Mouse (Mus musculus): ENCODE results near the gene Fbxl15.

Gene Fbxl15

DNA sequence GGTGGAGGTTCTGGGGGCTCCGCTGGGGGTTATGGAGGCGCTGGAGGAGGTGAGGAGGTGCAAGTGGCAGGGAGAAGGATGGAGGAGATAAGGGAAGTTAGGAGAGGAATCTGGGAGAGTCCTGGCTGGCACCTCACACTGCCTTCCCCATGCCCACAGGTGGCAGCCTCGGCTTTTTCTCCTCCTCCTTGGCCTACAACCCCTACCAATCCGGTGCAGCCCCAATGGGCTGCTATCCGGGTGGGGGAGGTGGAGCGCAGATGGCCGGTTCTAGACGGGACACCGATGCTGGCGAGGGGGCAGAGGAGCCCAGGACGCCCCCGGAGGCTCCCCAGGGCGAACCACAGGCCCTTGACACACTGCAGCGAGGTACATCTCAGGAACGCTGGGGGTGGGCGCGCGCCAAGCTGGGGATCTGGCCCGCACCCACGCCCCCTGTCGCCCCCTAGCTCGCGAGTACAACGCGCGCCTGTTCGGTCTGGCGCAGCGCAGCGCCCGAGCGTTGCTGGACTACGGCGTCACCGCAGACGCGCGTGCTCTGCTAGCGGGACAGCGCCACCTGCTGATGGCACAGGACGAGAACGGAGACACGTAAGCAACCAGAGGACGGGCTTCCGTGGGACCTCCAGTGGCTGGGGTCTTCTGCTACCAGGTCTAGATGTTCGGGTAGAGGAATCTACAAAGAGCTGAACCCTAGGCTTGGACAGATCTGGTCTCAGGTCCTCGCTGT lies 19.1 kb upstream of the Fbxl15 start:
- DNase-seq: peak; percentile 76

DNA sequence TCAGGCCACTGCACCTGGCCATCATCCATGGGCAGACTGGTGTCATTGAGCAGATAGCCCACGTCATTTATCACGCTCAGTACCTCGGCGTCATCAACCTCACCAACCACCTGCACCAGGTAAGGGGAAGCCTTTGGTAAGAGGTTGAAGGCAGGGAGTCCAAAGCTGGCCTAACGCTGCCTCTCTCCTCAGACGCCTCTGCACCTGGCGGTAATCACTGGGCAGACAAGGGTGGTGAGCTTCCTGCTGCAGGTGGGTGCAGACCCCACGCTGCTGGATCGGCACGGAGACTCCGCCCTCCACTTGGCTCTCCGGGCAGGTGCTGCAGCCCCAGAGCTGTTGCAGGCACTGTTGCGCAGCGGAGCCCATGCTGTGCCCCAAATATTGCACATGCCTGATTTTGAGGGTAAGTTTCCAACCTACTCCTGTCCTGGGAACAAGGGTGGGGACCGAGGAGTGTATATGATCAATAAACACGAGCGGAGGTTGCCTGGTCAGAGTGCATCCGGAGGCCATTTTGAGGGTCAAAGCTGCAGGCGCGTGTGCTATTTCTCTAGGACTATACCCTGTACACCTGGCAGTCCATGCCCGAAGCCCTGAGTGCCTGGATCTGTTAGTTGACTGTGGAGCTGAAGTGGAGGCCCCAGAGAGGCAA lies 18.2 kb upstream of the Fbxl15 start:
- DNase-seq: no peak

DNA sequence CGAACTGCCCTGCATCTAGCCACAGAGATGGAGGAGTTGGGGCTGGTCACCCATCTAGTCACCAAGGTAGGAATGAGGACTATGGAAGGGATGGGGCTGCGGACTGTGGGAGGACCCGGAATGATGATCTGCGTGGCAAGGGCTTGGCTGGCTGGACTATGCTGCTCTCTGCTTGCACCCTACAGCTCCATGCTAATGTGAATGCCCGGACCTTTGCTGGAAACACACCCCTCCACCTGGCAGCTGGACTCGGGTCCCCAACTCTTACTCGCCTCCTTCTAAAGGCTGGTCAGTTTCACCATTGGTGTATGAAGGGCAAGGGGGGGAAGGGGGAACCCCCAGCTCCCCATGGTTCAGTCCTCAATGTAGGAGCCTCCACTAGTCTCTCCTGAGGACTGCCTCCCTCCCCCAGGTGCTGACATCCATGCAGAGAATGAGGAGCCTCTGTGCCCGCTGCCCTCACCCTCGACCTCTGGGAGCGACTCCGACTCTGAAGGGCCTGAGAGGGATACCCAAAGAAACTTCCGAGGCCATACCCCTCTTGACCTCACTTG lies 17.6 kb upstream of the Fbxl15 start:
- no peak for DNase-seq

DNA sequence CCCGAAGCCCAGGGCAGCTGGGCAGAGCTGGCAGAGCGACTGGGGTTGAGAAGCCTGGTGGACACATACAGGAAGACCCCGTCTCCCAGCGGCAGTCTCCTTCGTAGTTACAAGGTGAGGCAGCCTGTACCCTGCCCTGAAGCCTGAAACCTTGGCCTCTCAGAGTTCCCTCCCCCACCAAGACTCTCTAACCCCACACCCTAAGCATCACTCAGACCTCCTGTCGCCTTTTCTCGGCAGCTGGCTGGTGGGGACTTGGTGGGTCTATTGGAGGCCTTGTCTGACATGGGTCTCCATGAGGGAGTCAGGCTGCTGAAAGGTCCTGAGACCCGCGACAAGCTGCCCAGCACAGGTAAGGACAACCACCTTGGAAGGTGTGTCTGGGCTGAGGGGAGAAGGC lies 16.6 kb upstream of the Fbxl15 start:
- DNase-seq: no peak

DNA sequence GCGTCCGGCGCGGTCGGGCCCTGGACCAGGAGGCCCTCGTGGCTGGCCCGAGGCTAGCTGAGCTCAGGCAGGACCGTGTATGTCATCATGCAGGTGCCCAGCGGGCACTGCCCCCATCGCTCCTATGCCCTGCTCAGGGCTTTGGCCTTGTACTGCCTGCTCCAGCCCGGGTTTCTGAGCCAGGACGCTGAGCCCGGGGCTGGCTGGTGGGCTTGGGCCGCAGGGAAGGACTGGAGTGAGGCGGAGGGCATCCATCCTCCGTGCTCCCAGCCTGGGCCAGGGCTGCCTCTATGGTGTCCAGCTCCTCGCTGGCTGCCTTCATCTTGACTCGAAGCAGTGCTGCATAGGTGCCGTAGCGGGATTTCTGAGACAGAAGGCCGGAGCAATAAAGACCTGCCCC lies 15.4 kb upstream of the Fbxl15 start:
- no peak for DNase-seq

DNA sequence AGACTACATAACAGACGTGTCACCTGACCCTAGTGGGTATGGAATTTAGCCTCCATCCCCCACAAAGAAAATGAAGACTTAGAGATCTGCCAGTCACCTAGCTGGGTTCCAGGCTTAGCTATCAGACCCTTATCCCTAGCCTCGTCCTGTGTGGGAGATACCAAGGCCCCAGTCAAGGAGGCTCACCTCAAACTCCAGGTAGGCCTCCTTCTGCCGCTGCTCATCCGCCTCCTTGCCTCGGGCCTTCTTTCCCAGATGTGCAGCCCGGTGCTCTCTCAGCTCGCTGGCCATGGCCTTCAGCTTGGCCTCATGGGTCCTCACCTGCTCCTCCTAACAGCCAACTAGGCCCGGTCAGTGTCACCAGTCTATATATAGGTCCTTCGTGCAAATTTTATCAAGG lies 14.9 kb upstream of the Fbxl15 start:
- DNase-seq: no peak

DNA sequence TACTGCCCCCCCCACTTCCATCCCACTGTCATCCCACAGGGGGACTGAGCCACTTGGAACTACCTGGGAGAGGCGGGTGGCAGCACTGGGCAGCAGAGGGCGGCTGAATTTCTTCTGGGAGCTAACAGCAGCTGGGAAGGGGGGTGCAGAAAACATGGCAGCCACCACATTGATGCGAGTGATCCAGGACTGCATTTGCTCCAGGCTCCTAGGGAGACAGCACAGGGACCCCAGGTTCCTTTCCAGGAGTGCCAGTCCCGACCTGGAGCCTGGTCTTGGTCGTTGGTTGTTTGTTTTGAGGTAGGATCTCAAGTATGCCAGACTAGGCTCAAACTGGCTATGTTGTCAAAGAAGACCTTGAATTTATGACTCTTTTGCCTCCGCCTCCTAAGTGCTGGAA lies 14.4 kb upstream of the Fbxl15 start:
- no peak for DNase-seq

DNA sequence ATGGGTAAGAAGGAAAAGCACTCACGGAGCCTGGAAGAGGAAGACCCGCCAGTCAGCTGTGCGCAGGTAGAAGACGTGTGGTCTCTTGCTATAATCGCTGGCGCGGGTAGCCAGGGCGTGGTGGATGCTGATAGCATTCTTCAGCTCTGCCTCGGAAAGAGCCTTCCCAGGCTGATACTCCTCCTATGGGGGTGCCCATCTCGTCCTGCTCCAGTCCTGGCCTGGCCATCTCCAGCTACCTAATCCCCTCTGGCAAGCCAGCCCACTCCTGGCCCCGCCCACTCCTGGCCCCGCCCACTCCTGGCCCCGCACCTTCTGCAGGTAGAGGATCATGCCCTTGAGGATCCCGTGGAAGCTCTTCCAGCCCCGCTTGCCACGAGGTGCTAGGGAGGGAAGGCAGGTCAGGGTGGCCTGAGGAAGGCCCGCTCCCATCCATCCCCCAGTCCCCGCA lies 13.8 kb upstream of the Fbxl15 start:
- no peak for DNase-seq

DNA sequence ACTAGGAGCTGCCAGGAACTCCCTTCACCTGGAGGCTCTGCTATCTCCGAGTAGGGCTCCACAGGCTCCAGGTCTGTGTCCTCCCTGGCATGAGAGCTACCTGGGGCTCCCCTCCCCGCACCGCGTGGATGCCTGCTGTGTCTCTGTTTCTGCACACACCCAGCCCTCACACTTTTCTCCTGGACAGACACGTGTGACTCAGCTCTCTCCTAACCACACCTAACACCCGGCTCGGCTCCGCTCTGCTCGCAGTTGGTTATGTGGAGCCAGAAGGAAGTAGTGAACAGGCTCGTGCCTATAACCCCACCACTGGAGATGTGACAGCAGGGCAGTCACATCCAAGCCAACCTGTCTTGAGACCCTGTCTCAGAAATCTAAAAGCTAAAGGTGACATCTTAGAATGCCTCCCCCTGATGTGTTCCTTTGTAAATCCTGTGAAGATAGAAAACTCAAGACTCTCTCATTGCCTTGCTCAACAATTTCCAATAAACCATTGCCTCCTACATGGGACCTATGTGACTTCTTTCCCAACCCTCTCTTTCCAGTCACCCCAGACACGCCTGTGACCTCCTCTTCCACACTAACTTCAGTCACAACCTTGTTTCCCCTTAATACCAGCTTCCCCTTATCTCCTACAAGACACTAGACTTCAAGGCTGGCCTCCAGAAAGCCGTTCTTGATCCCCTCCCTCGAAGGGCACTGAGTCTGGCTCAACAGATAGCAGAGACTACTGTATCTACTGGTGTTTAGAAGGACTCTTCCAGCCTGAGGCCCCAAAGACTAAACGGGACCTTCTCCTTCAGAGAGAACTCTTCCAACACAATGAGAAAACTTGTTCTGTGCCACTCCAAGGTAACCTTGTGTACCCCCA lies 12.9 kb upstream of the Fbxl15 start:
- no peak for DNase-seq

DNA sequence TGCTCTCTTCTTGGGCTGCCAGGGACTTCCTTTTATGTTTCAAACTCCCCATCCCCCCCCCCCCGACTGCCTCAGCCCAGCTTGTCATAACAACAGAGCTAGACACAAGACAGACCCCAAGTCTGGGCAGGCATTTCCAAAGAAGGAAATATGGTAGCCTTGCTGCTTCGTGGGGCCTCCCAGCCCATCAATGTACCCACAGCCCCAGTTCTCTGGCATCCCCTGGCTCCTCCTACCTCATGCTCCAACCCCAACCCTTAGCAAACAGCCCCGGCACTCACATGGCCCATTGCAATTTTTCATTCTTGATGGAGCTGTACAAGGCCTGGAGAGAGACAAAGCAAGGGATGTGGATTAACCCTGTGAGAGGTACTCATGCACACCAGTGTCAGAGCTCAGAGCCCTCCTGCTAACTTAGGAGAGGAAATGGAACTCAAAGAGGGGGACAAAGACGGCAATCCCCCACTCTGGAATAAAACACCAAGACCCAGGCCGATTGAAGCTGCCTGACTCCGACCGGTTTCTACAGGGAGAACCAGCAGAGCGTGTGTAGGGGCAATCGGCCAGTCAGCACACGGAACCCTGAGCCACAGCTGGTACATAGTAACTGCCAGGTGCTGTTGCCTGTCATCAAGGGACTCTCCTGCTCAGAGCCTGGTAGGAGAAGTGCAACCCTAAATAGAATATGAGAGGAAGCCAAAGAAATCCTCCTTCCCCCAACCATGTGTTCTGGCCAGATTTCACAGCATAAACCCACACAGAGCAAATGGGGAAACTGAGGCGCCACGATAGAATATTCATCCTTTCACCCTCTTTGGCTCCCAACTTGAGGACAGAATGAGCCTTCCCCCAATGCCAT lies 12.0 kb upstream of the Fbxl15 start:
- no peak for DNase-seq

DNA sequence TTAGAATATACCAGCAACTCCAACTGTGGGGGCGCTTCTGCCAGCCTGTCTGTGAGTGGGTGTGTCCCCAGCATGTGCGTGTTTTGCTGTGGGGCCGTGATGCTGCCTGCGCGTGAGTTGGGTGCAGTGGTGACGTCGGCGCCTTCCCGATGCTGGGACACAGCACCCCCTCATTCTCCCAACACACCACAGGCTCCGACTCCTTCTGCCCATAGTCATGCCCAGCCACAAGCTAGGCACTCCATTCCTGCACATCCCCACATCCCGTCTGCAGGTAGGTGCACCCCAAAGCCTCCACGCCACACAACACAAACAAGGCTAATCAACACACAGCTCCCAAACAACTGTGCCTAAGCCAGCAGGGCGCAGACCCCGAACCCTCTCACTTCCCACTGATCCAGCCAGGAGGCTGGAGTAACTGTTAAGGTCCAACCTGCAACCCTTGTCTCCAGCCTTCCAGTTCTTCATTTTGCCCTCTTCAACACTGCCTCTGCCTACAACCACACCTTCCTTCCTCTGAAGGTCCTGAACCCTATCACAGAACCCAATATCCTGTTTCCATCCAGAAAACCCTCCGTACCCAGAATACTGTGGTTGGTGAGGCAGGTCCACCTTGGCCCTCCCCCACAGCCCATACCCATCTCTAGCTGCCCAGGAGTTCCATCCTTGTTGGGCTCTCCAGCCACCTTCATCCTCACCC lies 11.0 kb upstream of the Fbxl15 start:
- no peak for DNase-seq

DNA sequence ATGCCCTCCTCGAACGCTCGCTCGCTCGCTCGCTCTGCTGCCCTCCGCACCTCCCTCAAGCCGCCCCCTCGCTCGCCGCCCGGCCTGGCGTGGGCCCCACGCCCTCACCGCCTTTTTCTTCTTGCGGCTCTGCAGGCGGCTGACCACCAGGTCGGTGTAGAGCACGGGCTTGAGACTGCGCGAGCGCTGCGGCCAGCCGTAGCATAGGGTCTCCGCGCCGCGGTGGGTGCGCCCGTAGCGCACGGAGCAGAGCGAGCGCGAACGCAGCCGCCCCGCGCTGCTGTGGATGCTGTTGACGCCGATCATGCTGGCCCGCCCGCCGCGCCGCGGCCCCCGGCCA lies 10.5 kb upstream of the Fbxl15 start:
- no peak for DNase-seq

DNA sequence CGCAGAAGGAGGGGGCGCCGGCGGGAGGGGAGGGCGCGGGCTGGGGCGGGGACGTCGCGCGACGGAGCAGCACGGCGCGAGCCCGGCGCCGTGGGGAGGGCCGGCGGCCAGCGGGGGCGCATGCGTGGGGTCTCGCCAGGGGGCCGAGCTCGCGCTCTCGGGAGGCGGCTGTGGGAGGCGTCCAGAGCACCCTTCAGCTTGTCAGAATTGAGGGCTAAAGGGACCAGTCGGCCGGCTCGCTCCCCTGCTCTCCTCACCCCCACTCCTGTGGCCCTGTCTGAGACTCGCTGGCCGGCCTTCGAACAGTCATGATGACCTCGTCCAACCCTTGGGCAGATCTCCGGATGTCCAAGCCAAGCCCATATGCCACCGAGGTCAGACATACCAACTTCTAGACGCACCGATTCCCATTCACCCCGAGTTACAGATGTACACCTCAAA lies 9.9 kb upstream of the Fbxl15 start:
- DNase-seq: no peak

DNA sequence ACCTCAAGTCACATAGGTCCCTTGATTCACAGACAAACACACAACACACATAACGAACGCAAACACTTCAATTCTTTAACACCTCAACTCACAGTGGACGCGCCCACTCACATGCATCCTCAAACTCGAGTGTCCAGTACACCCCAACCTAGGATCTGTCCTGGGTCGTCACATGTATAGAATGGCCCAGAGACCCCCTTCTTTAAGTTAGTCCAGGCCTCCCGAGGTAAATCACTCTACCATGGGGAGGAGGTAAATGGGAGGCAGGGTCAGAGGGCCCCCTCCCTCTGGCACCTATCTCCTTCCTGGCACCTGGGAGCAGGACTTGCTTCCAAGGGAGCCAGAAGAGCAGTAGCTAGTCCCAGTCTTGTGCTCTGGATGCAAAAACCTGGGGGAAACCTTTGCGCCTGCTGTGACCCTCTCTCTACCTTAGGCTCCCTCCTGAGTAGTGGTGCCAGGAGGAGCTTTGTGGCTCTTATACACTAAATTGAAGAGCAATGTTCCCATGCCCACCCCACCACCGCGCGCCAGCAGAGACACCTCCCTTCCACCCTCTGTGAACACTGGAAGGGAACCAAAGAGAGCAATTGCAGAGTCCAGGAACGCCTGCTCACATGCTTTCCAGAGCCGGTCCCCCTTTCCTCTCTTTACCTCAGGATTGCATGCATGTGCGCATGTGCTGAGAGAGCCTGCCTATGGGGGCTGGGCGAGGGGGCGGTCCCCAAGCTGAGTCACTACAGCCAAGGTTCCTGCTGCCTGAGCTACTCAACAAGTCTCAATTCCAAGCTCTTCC lies 9.2 kb upstream of the Fbxl15 start:
- peak; percentile 45 for DNase-seq

DNA sequence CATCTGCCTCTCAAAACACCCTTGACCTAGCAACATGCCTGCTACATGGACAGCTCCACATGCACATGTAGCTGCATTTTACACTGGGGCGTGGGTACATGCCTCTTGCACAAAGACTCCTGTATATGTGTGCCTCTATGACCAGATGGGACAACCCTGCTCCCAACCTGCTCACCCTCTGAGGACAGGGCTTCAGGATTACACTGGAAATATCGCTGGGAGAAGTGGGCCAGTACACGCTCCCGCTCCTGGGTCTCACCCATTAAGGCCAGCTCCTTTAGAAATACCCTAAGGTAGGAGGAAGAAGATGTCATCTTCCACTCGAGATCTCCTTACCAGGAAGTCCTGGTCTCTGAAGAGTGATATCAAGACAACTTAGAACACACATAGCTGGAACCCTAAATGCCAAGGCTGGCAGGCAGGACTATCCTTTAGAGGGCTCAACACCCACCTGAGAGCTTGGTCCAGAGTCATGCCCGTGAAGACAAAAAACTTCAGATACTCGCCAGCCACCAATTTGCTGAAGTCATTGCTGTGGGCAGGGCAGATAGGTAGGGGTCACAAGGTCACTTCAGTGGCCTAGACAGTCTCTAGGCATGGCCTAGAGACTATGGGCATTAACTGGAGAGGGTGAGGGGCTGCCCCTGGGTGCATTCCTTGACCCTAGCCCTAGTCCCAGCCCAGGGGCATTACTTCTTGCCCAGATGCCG lies 7.8 kb upstream of the Fbxl15 start:
- DNase-seq: no peak

DNA sequence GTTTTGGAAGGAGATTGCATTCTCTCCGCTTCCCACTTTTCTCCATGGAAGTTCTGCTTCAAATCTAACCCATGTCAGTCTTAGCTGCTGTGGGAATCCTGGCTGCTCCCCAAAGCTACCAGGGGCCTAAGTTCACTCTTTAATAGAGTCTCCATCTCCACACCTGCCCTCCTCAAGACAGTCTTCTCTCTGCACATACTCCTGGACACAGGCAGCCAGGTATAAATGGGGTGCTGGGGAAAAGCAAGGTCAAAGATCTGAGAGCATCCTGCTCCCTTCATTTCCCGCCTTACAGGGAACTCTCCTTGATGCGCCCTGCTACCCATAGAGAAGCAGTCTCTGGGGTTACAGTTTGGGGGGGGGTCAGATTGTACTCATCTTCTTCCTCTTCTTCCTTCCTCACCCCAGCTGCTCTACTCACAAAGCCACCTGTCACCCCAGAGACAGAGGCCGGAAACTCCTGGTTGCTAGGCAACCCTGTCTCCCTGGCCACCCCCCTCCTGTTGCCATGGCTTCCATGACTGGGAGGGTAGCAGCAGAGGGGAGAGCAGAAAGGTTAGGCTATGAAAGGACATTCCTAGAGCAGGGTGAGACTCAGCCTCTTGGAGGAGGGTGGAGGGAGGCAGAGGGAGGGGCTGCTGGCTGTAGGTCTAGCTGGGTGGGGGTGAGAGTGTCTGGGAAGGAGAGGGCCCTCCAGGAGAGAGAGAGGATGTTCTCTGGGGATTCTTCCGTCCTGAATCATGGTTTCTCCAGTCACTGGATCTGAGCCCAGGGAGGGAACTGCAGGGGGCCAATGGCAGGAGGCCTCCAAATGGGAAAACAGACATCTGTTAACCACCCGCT lies 6.7 kb upstream of the Fbxl15 start:
- DNase-seq: no peak

DNA sequence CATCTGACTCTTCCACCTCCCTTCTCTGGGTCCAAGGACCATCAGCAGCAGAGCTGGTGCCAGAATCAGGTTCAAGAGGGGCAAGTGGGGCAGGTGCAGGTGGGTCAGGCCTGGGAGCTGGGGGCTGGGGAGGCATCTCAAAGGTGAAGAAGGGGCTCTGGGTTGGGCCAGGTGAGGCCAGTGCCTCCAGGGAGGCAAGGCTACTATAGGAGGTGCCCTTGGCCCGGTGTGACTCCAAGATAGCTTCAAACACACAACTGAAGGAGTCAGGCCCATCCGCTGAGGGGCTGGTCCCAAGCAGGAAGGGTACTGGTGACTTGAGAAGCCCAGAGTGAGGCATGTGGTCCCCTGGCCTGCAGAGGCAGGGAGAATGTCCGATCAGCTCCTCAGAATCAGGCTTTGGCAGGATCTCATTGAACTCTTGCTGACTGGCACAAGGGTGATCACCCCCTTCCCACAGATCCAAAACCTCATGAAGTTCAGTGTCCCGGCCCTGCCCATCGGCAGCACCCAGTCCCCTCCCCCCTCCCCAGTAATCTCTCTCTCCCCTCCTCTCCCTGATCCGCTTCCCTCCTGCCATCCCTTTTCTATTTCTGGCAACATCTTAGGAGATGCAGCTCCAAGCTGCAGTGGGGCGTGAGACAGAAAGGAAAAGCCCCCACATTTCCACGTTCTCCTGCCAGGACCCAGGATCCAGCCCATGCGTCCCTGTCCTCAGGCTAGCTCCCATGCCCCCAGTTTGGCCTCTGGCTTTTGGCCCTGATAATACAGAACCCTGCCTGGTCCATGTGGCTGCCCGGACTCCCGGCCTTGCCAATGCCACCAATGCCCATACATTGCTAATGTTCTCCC lies 5.6 kb upstream of the Fbxl15 start:
- no peak for DNase-seq

DNA sequence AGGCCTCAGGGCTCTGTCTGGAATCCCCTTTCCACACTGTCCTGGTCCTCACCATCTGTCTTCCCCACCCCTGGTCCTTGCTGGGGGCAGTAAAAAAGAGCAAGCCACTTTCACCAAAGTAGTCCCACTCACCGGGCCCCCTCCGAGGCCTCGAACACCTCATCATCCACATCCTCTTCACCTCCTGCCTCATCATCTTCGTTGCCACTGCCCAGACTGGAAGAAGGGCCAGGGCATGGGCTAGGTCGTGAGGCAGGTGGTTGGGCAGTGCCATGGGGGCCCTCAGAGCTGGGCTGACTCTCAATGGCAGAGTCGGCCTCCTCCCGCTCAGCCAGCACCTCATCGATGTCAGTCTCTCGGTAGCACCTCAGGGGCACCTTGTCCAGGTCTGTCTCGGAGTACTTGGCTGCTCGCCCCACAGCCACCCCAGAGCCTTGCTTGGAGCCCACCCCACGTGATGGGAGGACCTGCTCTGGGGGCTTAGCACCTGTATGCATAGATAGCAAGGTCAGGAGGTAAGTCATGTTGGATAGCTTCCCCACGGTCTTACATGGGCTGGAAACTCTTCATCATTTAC lies 4.9 kb upstream of the Fbxl15 start:
- no peak for DNase-seq

All from kidney, adult 9 months (tissue).